Mouse (Mus musculus) limb, embryonic 11.5 days (tissue): Measurements from ENCODE around the gene Mrps27. TPM values are rescaled to one million over a fixed set of nuclear protein-coding genes. Genes with fewer than 3 reads are reported as not detected.

Experiments used
- ATAC-seq: fragments of 200-750 bp; cut with Nextera tagmentation; 2 replicates; pipeline ENCODE4 v1.8.0; 2017; ENCODE audit warnings: low read depth; ENCODE audit not compliant: insufficient number of reproducible peaks, low FRiP score, low TSS enrichment
- DNase-seq: peaks from one replicate; pipeline ENCODE4 v3.0.0-alpha.2; 2015; ENCODE audit warnings: low spot score
- H3K27ac ChIP-seq: fragments of 300-500 bp; sonication (generic); replicated peaks from 2 replicates; pipeline ENCODE4 v1.5.1; 2014; ENCODE audit warnings: low read depth, mild to moderate bottlenecking, low read length
- H3K27me3 ChIP-seq: fragments of 300-500 bp; sonication (generic); 2 replicates; pipeline ENCODE4 v1.6.1; 2014; ENCODE audit warnings: mild to moderate bottlenecking, low read length, mixed read lengths; ENCODE audit not compliant: control insufficient read depth, insufficient read depth
- H3K36me3 ChIP-seq: fragments of 300-500 bp; sonication (generic); 2 replicates; pipeline ENCODE4 v1.6.1; 2014; ENCODE audit warnings: mild to moderate bottlenecking, low read length, moderate library complexity, mixed read lengths; ENCODE audit not compliant: control insufficient read depth, insufficient read depth
- H3K4me1 ChIP-seq: fragments of 300-500 bp; sonication (generic); 2 replicates; pipeline ENCODE4 v1.6.1; 2014; ENCODE audit warnings: low read length, mixed read lengths; ENCODE audit not compliant: control insufficient read depth, insufficient read depth
- H3K4me2 ChIP-seq: fragments of 300-500 bp; sonication (generic); 2 replicates; pipeline ENCODE4 v1.6.1; 2014; ENCODE audit warnings: low read depth, mild to moderate bottlenecking, moderate library complexity; ENCODE audit not compliant: severe bottlenecking
- H3K4me3 ChIP-seq: fragments of 300-500 bp; sonication (generic); 2 replicates; pipeline ENCODE4 v1.5.1; 2014; ENCODE audit warnings: low read depth, low read length
- H3K9ac ChIP-seq: fragments of 300-500 bp; sonication (generic); 2 replicates; pipeline ENCODE4 v1.6.1; 2014; ENCODE audit warnings: mild to moderate bottlenecking, low read length
- H3K9me3 ChIP-seq: fragments of 300-500 bp; sonication (generic); 2 replicates; pipeline ENCODE4 v1.6.1; 2016; ENCODE audit warnings: low read length; ENCODE audit not compliant: control insufficient read depth
- WGBS: fragments of 180-500 bp; shearing (Covaris S2); extraction: QIAGEN DNeasy Blood & Tissue Kit; methylation state at CpG from one replicate; pipeline ENCODE4 v1.1.7; 2014; 5-methylcytosine and 5-hydroxymethylcytosine counted together
- polyA plus RNA-seq: library from polyadenylated mRNA; unstranded; fragments of >200 nt; fragmentation: Nextera tagmentation; extraction: Ambion mirVana; gene quantifications from 2 replicates; pipeline ENCODE4 v1.2.1, GENCODE M21; 2014

The Mrps27 gene
- polyA plus RNA-seq, 1 experiment from 2014 or later: 76.4 TPM

- peaks cover 23% of the 10 kb centered on the region for H3K4me1 ChIP-seq
- DNase-seq: no peak
- H3K27ac ChIP-seq: peak overlapping the region; percentile 30; the same call in 1 of the 2 replicates
- H3K4me2 ChIP-seq: no peak overlapping the region
- 82% methylated on average over 12 of the region's 12 CpGs for WGBS
- H3K9me3 ChIP-seq: no peaks in the 10 kb centered on the region
- no peaks in the 10 kb centered on the region for H3K27me3 ChIP-seq
- no peak for ATAC-seq
- H3K9ac ChIP-seq: no peak overlapping the region
- H3K4me3 ChIP-seq: no peak overlapping the region
- H3K36me3 ChIP-seq: no peaks in the 10 kb centered on the region
Observed at GRCm38 (mm10) chr13:99442434-99443249, 98.1 kb downstream of the Mrps27 start.

DNA sequence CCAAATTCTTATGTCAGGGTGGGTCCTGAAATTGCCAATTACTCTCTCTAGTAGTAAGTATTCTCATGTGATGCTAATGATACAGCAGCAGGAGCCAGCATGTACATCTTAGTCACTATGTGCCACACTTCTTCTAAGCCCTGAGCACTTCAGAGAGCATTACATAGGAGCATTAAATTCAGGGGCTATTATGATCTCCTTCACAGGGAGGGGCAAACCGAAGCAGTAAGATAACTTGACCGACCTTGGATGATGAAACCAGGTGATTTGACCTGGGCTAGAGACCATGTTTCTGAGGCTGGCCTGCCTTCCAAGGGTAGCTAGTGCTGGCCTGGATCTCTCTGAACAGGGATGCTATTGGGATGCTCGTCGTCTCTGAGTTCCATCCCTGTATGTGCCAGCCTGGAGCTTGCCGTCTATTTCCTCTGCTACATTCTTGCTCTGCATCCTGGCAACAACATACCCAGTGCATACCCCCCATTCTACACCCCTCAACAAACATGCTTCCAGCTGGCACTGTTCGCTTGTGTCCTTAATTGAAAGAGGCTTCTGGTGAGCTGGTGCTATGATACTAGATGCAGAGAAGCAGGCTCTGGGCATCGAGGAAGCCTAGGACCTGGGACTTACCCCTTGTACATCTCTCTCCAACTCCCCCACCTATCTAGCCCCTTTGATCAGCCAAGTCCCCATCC is 99.0 kb downstream of the Mrps27 start:
- Histone ChIP-seq H3K9me3 (no peaks in the 10 kb centered on the region), H3K9ac (no peak overlapping the region), H3K4me1 (peaks cover 23% of the 10 kb centered on the region), H3K27me3 (no peaks in the 10 kb centered on the region), H3K4me3 (no peak overlapping the region), H3K36me3 (no peaks in the 10 kb centered on the region), H3K4me2 (no peak overlapping the region), H3K27ac (no peak overlapping the region)
- DNase-seq (no peak), ATAC-seq (no peak)
- WGBS: 86% methylated on average over 7 of the region's 7 CpGs

- 11% methylated on average over 10 of the region's 10 CpGs for WGBS
- peaks cover 23% of the 10 kb centered on the region for H3K4me1 ChIP-seq
Observed at GRCm38 (mm10) chr13:99444431-99444871, 99.9 kb downstream of the Mrps27 start.

GRCm38 (mm10) chr13:99444880-99445279 is 100.3 kb downstream of the Mrps27 start:
- H3K9me3 ChIP-seq: no peaks in the 10 kb centered on the region
- H3K9ac ChIP-seq: no peak overlapping the region
- DNase-seq (peak; percentile 66), ATAC-seq (no peak)
- no peaks in the 10 kb centered on the region for H3K27me3 ChIP-seq
- H3K4me1 ChIP-seq: peaks cover 23% of the 10 kb centered on the region
- 4% methylated on average over 6 of the region's 6 CpGs for WGBS
- H3K4me2 ChIP-seq: peak overlapping the region; percentile 19; the same call in 1 of the 2 replicates
- H3K27ac ChIP-seq: no peak overlapping the region
- no peaks in the 10 kb centered on the region for H3K36me3 ChIP-seq
- H3K4me3 ChIP-seq: no peak overlapping the region

More at GRCm38 (mm10) chr13:99444431-99444871, 99.9 kb downstream of the Mrps27 start:
- H3K4me2 ChIP-seq: no peak overlapping the region
- no peak for DNase-seq
- H3K4me3 ChIP-seq: no peak overlapping the region
- ATAC-seq: no peak
- no peaks in the 10 kb centered on the region for H3K9me3 ChIP-seq
- no peaks in the 10 kb centered on the region for H3K36me3 ChIP-seq
- no peaks in the 10 kb centered on the region for H3K27me3 ChIP-seq
- H3K9ac ChIP-seq: no peak overlapping the region
- H3K27ac ChIP-seq: no peak overlapping the region

GRCm38 (mm10) chr13:99447002-99447401 is 102.4 kb downstream of the Mrps27 start:
- ATAC-seq: no peak
- H3K9ac ChIP-seq: no peak overlapping the region
- no peaks in the 10 kb centered on the region for H3K36me3 ChIP-seq
- 84% methylated on average over 7 of the region's 7 CpGs for WGBS
- no peak overlapping the region for H3K4me3 ChIP-seq
- no peak overlapping the region for H3K27ac ChIP-seq
- H3K4me1 ChIP-seq: peaks cover 17% of the 10 kb centered on the region
- no peaks in the 10 kb centered on the region for H3K27me3 ChIP-seq
- no peaks in the 10 kb centered on the region for H3K9me3 ChIP-seq
- H3K4me2 ChIP-seq: no peak overlapping the region
- DNase-seq: no peak

DNA sequence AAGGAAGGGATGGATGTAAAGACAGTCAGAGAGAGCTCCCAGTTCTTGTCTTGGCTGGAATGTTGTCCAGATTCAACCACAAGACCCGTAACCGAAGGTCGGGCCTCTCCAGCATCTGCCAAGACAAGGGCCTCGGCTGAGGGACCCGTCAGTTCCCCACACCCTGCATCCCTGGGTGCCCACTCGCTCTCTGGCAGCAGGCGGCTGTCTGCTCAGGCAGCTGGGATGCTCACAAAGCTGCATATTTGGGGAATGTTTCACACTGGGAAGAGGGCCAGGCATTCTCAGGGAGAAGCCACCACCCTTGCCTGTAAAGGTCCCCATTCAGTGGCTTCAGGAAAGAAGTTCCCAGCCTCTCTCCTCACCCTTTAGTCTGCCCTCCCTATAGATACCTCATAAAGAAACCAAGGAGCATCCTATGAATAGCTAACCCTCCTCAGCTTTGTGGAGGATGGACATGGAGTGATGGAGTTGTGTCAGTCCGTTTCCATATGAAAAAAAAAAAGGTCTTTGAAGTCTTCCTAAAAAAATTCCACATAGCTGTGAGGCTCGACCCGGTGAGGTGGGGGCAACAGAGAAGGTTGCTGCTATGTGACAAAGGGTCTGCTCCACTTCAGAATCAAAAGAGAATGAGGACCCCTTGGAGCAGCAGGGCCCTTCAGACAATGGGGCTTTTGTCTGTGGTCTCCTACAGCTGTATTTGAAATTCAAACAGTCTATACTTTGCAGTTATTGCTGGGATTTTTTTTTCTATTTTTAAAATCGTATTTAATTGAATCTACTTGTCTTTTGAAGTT is 103.0 kb downstream of the Mrps27 start:
- H3K27ac ChIP-seq: no peak overlapping the region
- WGBS: 74% methylated on average over 11 of the region's 11 CpGs

DNA sequence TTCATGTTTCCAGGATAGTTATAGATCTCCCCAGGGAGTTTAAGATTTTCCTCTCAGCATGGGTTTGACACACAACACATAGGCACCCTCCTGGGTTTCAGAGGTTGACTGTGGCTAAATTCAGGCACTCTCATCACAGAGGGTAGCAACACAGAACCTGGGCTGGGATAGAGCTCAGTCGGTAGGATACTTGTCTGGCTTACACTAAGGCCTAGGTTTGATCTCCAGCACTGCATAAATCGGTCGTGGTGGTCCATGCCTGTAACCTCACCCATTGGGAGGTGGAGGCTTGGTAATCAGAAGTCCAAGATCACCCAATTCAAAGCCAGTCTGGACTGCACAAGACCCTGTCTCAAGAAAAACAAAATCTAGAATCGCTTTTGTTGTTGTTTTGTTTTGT is 103.7 kb downstream of the Mrps27 start:
- Histone ChIP-seq H3K27me3 (no peaks in the 10 kb centered on the region), H3K9me3 (no peaks in the 10 kb centered on the region), H3K36me3 (no peaks in the 10 kb centered on the region), H3K4me1 (peaks cover 10% of the 10 kb centered on the region), H3K4me3 (no peak overlapping the region), H3K9ac (no peak overlapping the region), H3K27ac (no peak overlapping the region), H3K4me2 (no peak overlapping the region)
- no peak for ATAC-seq
- DNase-seq: no peak
- 69% methylated on average over 4 of the region's 4 CpGs for WGBS

More for the DNA sequence above, 103.0 kb downstream of the Mrps27 start:
- H3K36me3 ChIP-seq: no peaks in the 10 kb centered on the region
- no peak overlapping the region for H3K4me2 ChIP-seq
- H3K4me3 ChIP-seq: no peak overlapping the region
- no peak overlapping the region for H3K9ac ChIP-seq
- no peaks in the 10 kb centered on the region for H3K27me3 ChIP-seq
- H3K4me1 ChIP-seq: peaks cover 11% of the 10 kb centered on the region
- no peak for ATAC-seq
- no peak for DNase-seq
- H3K9me3 ChIP-seq: no peaks in the 10 kb centered on the region

DNA sequence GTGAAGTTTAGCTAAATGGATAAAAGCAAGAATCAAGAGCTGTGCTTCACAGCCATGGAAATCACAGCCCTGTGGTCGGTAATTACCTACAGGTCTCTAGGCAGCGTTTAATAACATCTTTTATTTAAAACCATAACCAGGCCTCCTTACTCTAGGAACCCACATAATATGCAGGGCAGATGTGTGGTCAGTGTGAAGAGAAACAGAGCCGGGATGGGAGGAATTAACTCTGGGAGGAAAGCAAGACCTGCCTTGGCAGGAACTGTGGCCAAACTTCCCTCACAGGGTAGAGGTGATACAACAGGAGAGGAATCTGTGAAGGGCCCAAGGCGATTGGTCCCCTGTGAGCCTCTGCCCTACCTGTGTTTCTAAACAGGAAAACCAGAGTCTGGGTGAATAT is 105.0 kb downstream of the Mrps27 start:
- peaks cover 5% of the 10 kb centered on the region for H3K4me1 ChIP-seq
- 0 out of 2 replicates have a peak overlapping the region, but pooled peaks have one; percentile 15 for H3K27ac ChIP-seq
- H3K9ac ChIP-seq: no peak overlapping the region
- no peaks in the 10 kb centered on the region for H3K27me3 ChIP-seq
- no peak overlapping the region for H3K4me3 ChIP-seq
- no peaks in the 10 kb centered on the region for H3K9me3 ChIP-seq
- WGBS: 59% methylated on average over 4 of the region's 4 CpGs
- H3K36me3 ChIP-seq: no peaks in the 10 kb centered on the region
- no peak for ATAC-seq
- no peak for DNase-seq
- H3K4me2 ChIP-seq: no peak overlapping the region
